Mouse (Mus musculus) brain, embryonic 14.5 days (tissue): ENCODE measurements around the gene Cradd.

Source experiments
- CTCF ChIP-seq: fragments of 200-500 bp; IDR thresholded peaks from 2 replicates; pipeline ENCODE4 v1.5.1; 2012; ENCODE audit warnings: inconsistent platforms, mild to moderate bottlenecking, moderate library complexity, borderline replicate concordance; ENCODE audit not compliant: insufficient read depth, insufficient read length; ENCODE audit errors: extremely low read depth
- POLR2A ChIP-seq: fragments of 200-500 bp; IDR thresholded peaks from 2 replicates; pipeline ENCODE4 v1.6.1; 2012; ENCODE audit warnings: mild to moderate bottlenecking, inconsistent platforms, borderline replicate concordance; ENCODE audit not compliant: poor library complexity, insufficient read depth, insufficient read length, severe bottlenecking; ENCODE audit errors: extremely low read depth

- TF ChIP-seq CTCF = no peak
- no peak for TF ChIP-seq POLR2A
Measured at GRCm38 (mm10) chr10:95347776-95348175, 23.8 kb upstream of the Cradd start.
